Mouse (Mus musculus) brain, embryonic 14.5 days (tissue): ENCODE results near the gene Gm20662.

Experiments used
- CTCF ChIP-seq: fragments of 200-500 bp; IDR thresholded peaks from 2 replicates; pipeline ENCODE4 v1.5.1; 2012; ENCODE audit warnings: inconsistent platforms, mild to moderate bottlenecking, moderate library complexity, borderline replicate concordance; ENCODE audit not compliant: insufficient read depth, insufficient read length; ENCODE audit errors: extremely low read depth
- POLR2A ChIP-seq: fragments of 200-500 bp; IDR thresholded peaks from 2 replicates; pipeline ENCODE4 v1.6.1; 2012; ENCODE audit warnings: mild to moderate bottlenecking, inconsistent platforms, borderline replicate concordance; ENCODE audit not compliant: poor library complexity, insufficient read depth, insufficient read length, severe bottlenecking; ENCODE audit errors: extremely low read depth

DNA sequence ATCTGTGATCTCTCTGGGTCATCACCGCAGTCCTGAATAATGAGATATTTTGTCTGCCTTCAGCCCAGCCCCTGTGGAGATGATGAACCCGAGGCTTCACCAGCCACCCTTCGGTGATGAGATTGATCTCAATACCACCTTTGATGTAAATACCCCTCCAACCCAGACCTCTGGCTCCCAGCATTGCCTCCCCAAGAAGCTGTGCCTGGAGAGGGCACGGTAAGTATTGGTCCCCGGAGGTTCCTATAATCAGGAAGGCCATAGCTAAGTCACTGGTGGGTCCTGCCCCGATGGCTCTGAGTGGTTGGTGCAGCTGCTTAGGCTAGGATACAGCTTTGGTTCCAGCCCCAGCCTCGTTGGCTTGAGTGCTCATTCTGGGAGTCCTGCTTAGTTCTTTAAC is 27.6 kb upstream of the Gm20662 start:
- no peak for TF ChIP-seq POLR2A
- no peak for TF ChIP-seq CTCF
